Mouse (Mus musculus): ENCODE data around the gene Patl2. TPM values are rescaled to one million over a fixed set of nuclear protein-coding genes. Genes with fewer than 3 reads are reported as not detected.

Gene Patl2
- total and polyA plus RNA-seq, 3 experiments, result 0.58 to 0.84 TPM; not detected in 1

DNA sequence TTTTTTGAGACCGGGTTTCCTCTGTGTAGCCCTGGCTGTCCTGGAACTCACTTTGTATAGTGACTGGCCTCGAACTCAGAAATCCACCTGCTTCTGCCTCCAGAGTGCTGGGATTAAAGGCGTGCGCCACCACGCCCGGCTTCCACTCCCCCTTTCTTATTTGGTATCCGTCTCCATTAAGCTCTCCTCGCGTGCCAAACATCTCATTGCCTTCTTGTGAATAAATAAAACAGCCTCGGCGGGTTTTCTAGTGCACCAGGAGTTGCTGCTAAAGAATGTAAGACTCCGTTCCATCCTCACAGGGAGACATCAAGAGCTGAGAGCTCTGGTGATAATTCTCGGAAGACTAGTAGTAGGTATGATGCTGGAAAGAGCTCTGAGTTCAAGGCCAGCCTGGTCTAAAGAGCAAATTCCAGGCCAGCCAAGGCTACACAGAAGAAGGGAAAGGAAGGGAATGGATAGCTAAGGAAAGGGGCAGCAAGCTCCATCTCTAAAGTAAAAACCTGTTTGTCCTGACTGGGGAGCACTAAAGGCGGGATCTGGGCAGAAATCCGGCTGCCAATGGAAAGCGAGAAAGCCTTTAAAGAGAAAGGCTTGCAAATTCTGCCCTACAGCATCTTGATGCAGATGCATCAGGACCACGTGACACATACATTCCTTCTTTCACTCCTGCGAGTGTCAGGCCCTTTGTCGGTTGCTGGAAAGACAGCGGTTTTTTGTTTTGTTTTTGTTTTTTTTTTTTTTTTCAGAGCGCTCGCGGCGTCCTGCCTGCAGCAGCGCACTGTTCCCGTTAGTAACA lies 48.0 kb upstream of the Patl2 start (continued):
- TF ChIP-seq USF2 (IDR thresholded peaks at IDR 0.05; ENCODE audit: borderline replicate concordance in 1 of 2, insufficient read depth in 1 of 2, low read depth in 1 of 2, low read length in 2 of 2), result peak; percentile 54 to 77; a peak in 3 of 4 replicates
- TF ChIP-seq MEF2A (IDR thresholded peaks at IDR 0.05; ENCODE audit: extremely low read depth, insufficient replicate concordance, low read depth, low read length, poor library complexity, severe bottlenecking), result no peak; the same call in 1 of the 2 replicates
- TF ChIP-seq RAD21 (IDR thresholded peaks at IDR 0.05; ENCODE audit: low read depth, low read length), result no peak
- TF ChIP-seq ZMIZ1 (IDR thresholded peaks at IDR 0.05; ENCODE audit: low read depth, low read length), result 0 out of 2 replicates have a peak, but pooled peaks have one; percentile 30

DNA sequence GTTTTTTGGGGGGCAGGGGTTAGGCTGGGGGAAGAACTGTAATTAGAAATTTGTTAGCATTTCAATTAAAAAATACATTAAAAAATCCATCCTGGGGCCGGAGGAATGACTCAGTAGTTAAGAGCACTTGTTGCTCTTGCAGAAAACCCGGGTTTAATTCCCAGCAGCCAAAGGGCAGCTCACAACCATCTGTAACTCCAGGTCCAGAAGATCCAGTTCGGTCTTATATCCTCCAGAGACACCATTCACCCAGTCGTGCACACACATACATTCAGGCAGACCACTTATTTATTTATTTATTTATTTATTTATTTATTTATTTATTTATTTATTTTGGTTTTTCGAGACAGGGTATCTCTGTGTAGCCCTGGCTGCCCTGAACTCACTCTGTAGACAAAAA lies 47.4 kb upstream of the Patl2 start:
- Histone ChIP-seq H3K27ac (ENCODE audit: control insufficient read depth, low read depth, low read length) (no peak overlapping the region), H3K4me3 (ENCODE audit: control insufficient read depth in 1 of 2, insufficient read depth in 1 of 2, low read depth in 2 of 2, low read length in 2 of 2) (peak overlapping the region; percentile 17 to 68; a peak in 2 of 4 replicates), H3K4me1 (ENCODE audit: control insufficient read depth in 1 of 2, insufficient read depth in 2 of 2, low read length in 2 of 2) (peaks cover 7 to 9% of the 10 kb centered on the region in 2 experiments), H3K9me3 (replicated peaks; ENCODE audit: insufficient read depth, low read length) (no peaks in the 10 kb centered on the region), H3K27me3 (ENCODE audit: control insufficient read depth in 1 of 2, insufficient read depth in 2 of 2, low read length in 2 of 2) (no peaks in the 10 kb centered on the region), H3K36me3 (ENCODE audit: control insufficient read depth in 1 of 2, insufficient read depth in 2 of 2, low read length in 2 of 2) (peaks cover 0 to 13% of the 10 kb centered on the region in 2 experiments; a peak in 2 of 4 replicates), H3K9ac (ENCODE audit: control insufficient read depth, low read depth, low read length, poor library complexity, severe bottlenecking) (peak overlapping the region; percentile 21; the same call in 1 of the 2 replicates), H3K79me2 (ENCODE audit: control insufficient read depth, insufficient read depth, low read length, poor library complexity) (peaks cover 9% of the 10 kb centered on the region)
- TF ChIP-seq SIN3A (IDR thresholded peaks at IDR 0.05; ENCODE audit: low read length) (0 out of 2 replicates have a peak, but pooled peaks have one; percentile 16), MYC (IDR thresholded peaks at IDR 0.05; ENCODE audit: low read depth, low read length) (no peak), USF1 (IDR thresholded peaks at IDR 0.05; ENCODE audit: low read depth, low read length) (no peak)
- DNase-seq (ENCODE audit: low read depth, low spot score), result peak; percentile 67

DNA sequence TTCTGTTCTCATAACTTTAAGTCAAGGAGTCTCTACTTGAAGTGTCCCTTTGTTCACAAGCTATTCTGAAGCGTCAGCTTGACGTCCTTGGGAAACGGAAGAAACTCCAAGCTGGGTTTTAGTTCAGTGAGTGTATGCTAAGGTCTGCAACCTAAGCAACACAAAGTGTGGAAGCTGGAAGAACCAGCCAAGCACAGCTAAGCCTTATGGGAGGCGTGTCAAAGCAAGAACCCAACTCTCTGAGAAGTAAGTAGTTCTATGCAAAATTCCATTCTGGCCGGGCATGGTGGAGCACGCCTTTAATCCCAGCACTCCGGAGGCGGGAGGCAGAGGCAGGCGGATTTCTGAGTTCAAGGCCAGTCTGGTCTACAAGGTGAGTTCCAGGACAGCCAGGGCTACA lies 45.6 kb upstream of the Patl2 start:
- Histone ChIP-seq H3K27ac (ENCODE audit: control insufficient read depth, low read depth, low read length) (no peak overlapping the region), H3K9ac (ENCODE audit: control insufficient read depth, low read depth, low read length, poor library complexity, severe bottlenecking) (no peak overlapping the region), H3K4me1 (ENCODE audit: control insufficient read depth in 1 of 2, insufficient read depth in 2 of 2, low read length in 2 of 2) (peaks cover 6 to 7% of the 10 kb centered on the region in 2 experiments), H3K36me3 (ENCODE audit: control insufficient read depth in 1 of 2, insufficient read depth in 2 of 2, low read length in 2 of 2) (peaks cover 0 to 11% of the 10 kb centered on the region in 2 experiments; a peak in 2 of 4 replicates), H3K9me3 (replicated peaks; ENCODE audit: insufficient read depth, low read length) (no peaks in the 10 kb centered on the region), H3K4me3 (ENCODE audit: control insufficient read depth in 1 of 2, insufficient read depth in 1 of 2, low read depth in 2 of 2, low read length in 2 of 2) (no peak overlapping the region), H3K79me2 (ENCODE audit: control insufficient read depth, insufficient read depth, low read length, poor library complexity) (peaks cover 5% of the 10 kb centered on the region; the same call in 1 of the 2 replicates), H3K27me3 (ENCODE audit: control insufficient read depth in 1 of 2, insufficient read depth in 2 of 2, low read length in 2 of 2) (no peaks in the 10 kb centered on the region)
- no peak for TF ChIP-seq ELF1 (IDR thresholded peaks at IDR 0.05; ENCODE audit: low read depth, low read length)
- DNase-seq (ENCODE audit: low read depth, low spot score), result no peak

DNA sequence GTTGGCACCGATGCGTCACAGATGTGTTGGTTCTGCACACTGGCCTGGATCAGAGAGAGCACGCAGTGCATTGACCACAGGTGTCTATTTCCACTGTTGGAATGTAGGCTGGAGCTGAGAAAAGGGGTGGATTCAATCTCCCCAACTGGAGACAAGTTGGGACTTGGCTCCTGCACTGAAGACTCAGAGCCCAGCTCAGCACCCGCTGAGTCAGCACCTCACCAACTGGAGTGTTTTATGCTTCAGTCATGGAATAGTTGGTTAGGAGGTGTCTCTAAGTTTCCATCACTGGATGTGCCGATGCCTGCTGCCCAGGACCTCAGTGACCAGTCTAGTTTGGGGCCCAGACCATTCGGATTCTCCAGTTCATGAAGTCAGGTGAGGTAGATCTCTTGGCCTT lies 44.4 kb upstream of the Patl2 start:
- no peaks in the 10 kb centered on the region for H3K9me3 ChIP-seq (replicated peaks; ENCODE audit: insufficient read depth, low read length)
- no peak overlapping the region for H3K27ac ChIP-seq (ENCODE audit: control insufficient read depth, low read depth, low read length)
- no peak for TF ChIP-seq POLR2AphosphoS2 (IDR thresholded peaks at IDR 0.05; ENCODE audit: low read length)
- TF ChIP-seq USF2 (IDR thresholded peaks at IDR 0.05; ENCODE audit: borderline replicate concordance in 1 of 2, insufficient read depth in 1 of 2, low read depth in 1 of 2, low read length in 2 of 2), result no peak
- no peak for TF ChIP-seq POLR2AphosphoS5 (IDR thresholded peaks at IDR 0.05; ENCODE audit: borderline replicate concordance, low read depth, low read length)
- TF ChIP-seq MXI1 (IDR thresholded peaks at IDR 0.05; ENCODE audit: low read depth, low read length), result no peak
- no peak for TF ChIP-seq MYB (IDR thresholded peaks at IDR 0.05; ENCODE audit: low read depth, low read length)
- no peak for TF ChIP-seq UBTF (IDR thresholded peaks at IDR 0.05; ENCODE audit: borderline replicate concordance, insufficient read depth, low read depth, low read length)
- TF ChIP-seq MYC (IDR thresholded peaks at IDR 0.05; ENCODE audit: low read depth, low read length), result no peak
- no peak for TF ChIP-seq RAD21 (IDR thresholded peaks at IDR 0.05; ENCODE audit: low read depth, low read length)
- TF ChIP-seq ZNF384 (IDR thresholded peaks at IDR 0.05; ENCODE audit: low read depth, low read length), result no peak
- no peak for TF ChIP-seq USF1 (IDR thresholded peaks at IDR 0.05; ENCODE audit: low read depth, low read length)
- TF ChIP-seq POLR2A (IDR thresholded peaks at IDR 0.05; ENCODE audit: control insufficient read depth in 1 of 2, insufficient read depth in 1 of 2, low read depth in 1 of 2, low read length in 2 of 2, poor library complexity in 1 of 2), result no peak
- TF ChIP-seq TAL1 (IDR thresholded peaks at IDR 0.05; ENCODE audit: low read length), result no peak
- no peak for TF ChIP-seq BHLHE40 (IDR thresholded peaks at IDR 0.05; ENCODE audit: borderline replicate concordance, low read depth, low read length)
- TF ChIP-seq ETS1 (IDR thresholded peaks at IDR 0.05; ENCODE audit: low read depth, low read length), result no peak
- TF ChIP-seq ZC3H11A (IDR thresholded peaks at IDR 0.05; ENCODE audit: low read depth, low read length), result no peak
- TF ChIP-seq SMC3 (IDR thresholded peaks at IDR 0.05; ENCODE audit: low read depth, low read length), result no peak

More for the DNA sequence above, 44.4 kb upstream of the Patl2 start:
- Histone ChIP-seq H3K9ac (ENCODE audit: control insufficient read depth, low read depth, low read length, poor library complexity, severe bottlenecking) (no peak overlapping the region), H3K27me3 (ENCODE audit: control insufficient read depth in 1 of 2, insufficient read depth in 2 of 2, low read length in 2 of 2) (no peaks in the 10 kb centered on the region), H3K4me1 (ENCODE audit: control insufficient read depth in 1 of 2, insufficient read depth in 2 of 2, low read length in 2 of 2) (peaks cover under 1 to 5% of the 10 kb centered on the region in 2 experiments; a peak in 3 of 4 replicates), H3K36me3 (ENCODE audit: control insufficient read depth in 1 of 2, insufficient read depth in 2 of 2, low read length in 2 of 2) (peaks cover 0 to 3% of the 10 kb centered on the region in 2 experiments; a peak in 2 of 4 replicates), H3K79me2 (ENCODE audit: control insufficient read depth, insufficient read depth, low read length, poor library complexity) (no peaks in the 10 kb centered on the region; the same call in 1 of the 2 replicates), H3K4me3 (ENCODE audit: control insufficient read depth in 1 of 2, insufficient read depth in 1 of 2, low read depth in 2 of 2, low read length in 2 of 2) (no peak overlapping the region)
- DNase-seq (ENCODE audit: low read depth, low spot score), result no peak
